8 mouse cellular contexts compared by ENCODE assay signal in genomic region chr15:24407691-24408090, GRCm38 (mm10).
DNase-seq lines count a peak whose midpoint lies in the region; ATAC-seq and TF ChIP-seq lines count a peak whose summit lies in the region.

No protein-coding gene starts in this region.

- H3K27ac ChIP-seq in intestine, postnatal 0 days (ENCODE audit: low read depth, low read length) = no peak overlapping the region
- H3K27ac ChIP-seq in intestine, embryonic 16.5 days (ENCODE audit: low read length) = no peak overlapping the region

- DNase-seq in MEL-GATA-1-ER (ENCODE audit: extremely low read depth, low read depth) = peak; percentile 29
- DNase-seq in cerebellum, adult 9-11 months = peak; percentile 59
- DNase-seq in frontal cortex, adult 2 months (ENCODE audit: extremely low spot score in 1 of 2, low spot score in 1 of 2) = peak; percentile 25 to 90
- DNase-seq in left cerebral cortex, postnatal 4 days = peak; percentile 82
- no peak for DNase-seq in spleen, adult 18-20 months
- no peak for DNase-seq in c-Kit-positive CD71-positive TER-119-positive erythroid progenitor cells, embryonic 14.5 days (ENCODE audit: low spot score)

- ATAC-seq in intestine, postnatal 0 days = no peak
- no peak for ATAC-seq in intestine, embryonic 16.5 days

- no peaks in the 10 kb centered on the region for H3K4me1 ChIP-seq in intestine, postnatal 0 days (replicated peaks; ENCODE audit: control insufficient read depth, insufficient read depth, low read length)
- H3K4me1 ChIP-seq in intestine, embryonic 16.5 days (ENCODE audit: control insufficient read depth, insufficient read depth, low read length) = no peaks in the 10 kb centered on the region

- intact Hi-C loops in left cerebral cortex, postnatal 4 days (cut with DNase I) = no loop called here

- TF ChIP-seq CTCF in intestine, postnatal 0 days (IDR thresholded peaks at IDR 0.05; ENCODE audit: low read depth) = peak; percentile 70

- no peak overlapping the region for H3K4me3 ChIP-seq in intestine, postnatal 0 days (ENCODE audit: low read depth, low read length)
- no peak overlapping the region for H3K4me3 ChIP-seq in intestine, embryonic 16.5 days (ENCODE audit: low read length)

- H3K9me3 ChIP-seq in intestine, postnatal 0 days (ENCODE audit: control insufficient read depth) = no peaks in the 10 kb centered on the region
- H3K9me3 ChIP-seq in intestine, embryonic 16.5 days (ENCODE audit: control insufficient read depth, low read length) = no peaks in the 10 kb centered on the region

- H3K4me2 ChIP-seq in intestine, postnatal 0 days (replicated peaks; ENCODE audit: low read depth) = no peak overlapping the region
- no peak overlapping the region for H3K4me2 ChIP-seq in intestine, embryonic 16.5 days (ENCODE audit: low read depth, low read length)

- H3K36me3 ChIP-seq in intestine, postnatal 0 days (ENCODE audit: control insufficient read depth, insufficient read depth) = no peaks in the 10 kb centered on the region
- no peaks in the 10 kb centered on the region for H3K36me3 ChIP-seq in intestine, embryonic 16.5 days (ENCODE audit: control insufficient read depth, insufficient read depth, low read length)

- H3K9ac ChIP-seq in intestine, postnatal 0 days (ENCODE audit: low read depth, low read length) = no peak overlapping the region
- no peak overlapping the region for H3K9ac ChIP-seq in intestine, embryonic 16.5 days (ENCODE audit: low read depth, low read length)

- H3K27me3 ChIP-seq in intestine, postnatal 0 days (replicated peaks; ENCODE audit: control insufficient read depth, insufficient read depth, low read length) = no peaks in the 10 kb centered on the region
- no peaks in the 10 kb centered on the region for H3K27me3 ChIP-seq in intestine, embryonic 16.5 days (replicated peaks; ENCODE audit: control insufficient read depth, insufficient read depth, low read length)

- 57% methylated on average over 3 of the region's 3 CpGs for WGBS in intestine, postnatal 0 days
- 57% methylated on average over 3 of the region's 3 CpGs for WGBS in intestine, embryonic 16.5 days

Comparison
In these comparisons a context has a peak if more than half of its experiments do, and no peak if none do; other contexts are left out.
1. DNase-seq: peak in MEL-GATA-1-ER (single experiment), cerebellum, adult 9-11 months (single experiment), frontal cortex, adult 2 months (2 of 2) and left cerebral cortex, postnatal 4 days (single experiment); none in spleen, adult 18-20 months (0 of 2) and c-Kit-positive CD71-positive TER-119-positive erythroid progenitor cells, embryonic 14.5 days (single experiment).